Mouse (Mus musculus) urinary bladder, postnatal 10 days (tissue): ENCODE results near the gene Cog3.

Source experiments
- DNase-seq: peaks from one replicate; pipeline ENCODE4 v3.0.0; 2022; ENCODE audit warnings: low spot score

The Cog3 gene

GRCm38 (mm10) chr14:75690428-75690827 is 63.9 kb downstream of the Cog3 start:
- DNase-seq: no peak

- DNase-seq: no peak
Measured at GRCm38 (mm10) chr14:75676316-75676715, 78.0 kb downstream of the Cog3 start.

- no peak for DNase-seq
Measured at GRCm38 (mm10) chr14:75669085-75669645, 85.2 kb downstream of the Cog3 start.

- DNase-seq: no peak
Measured at GRCm38 (mm10) chr14:75665430-75666180, 88.7 kb downstream of the Cog3 start.

DNA sequence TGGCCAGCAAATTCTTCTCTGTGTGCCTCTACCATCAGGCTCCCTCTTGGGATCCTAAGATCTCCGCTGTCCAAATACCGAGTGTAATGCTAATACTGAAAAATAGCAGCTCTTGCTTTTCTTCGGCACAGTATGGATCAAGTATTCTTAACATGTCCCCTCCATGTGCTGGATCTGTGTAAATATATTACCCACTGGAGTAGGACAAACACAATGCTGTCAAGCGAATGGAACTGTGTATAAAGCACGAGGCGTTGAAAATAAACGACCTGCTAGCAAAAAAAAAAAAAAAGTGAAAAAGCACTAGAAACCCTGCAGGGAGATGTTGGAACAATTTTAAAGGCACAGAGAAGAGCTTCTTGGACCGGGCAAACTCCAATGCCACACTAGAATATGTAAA is 92.8 kb downstream of the Cog3 start:
- no peak for DNase-seq

- no peak for DNase-seq
Measured at GRCm38 (mm10) chr14:75660936-75661335, 93.4 kb downstream of the Cog3 start.
